Mouse (Mus musculus) megakaryocyte, embryonic 14.5 days (primary cell): Measurements from ENCODE around the gene Arfip2. TPM values are rescaled to one million over a fixed set of nuclear protein-coding genes. Genes with fewer than 3 reads are reported as not detected.
A peak's percentile ranks its signal among the peaks of the same experiment; 100 is the strongest.

Experiments used
- H3K27me3 ChIP-seq: replicated peaks from 2 replicates; pipeline ENCODE3; 2012; ENCODE audit warnings: inconsistent platforms
- H3K36me3 ChIP-seq: replicated peaks from 2 replicates; pipeline ENCODE3; 2012; ENCODE audit warnings: low read length, inconsistent platforms, mixed read lengths
- H3K4me1 ChIP-seq: 2 replicates; pipeline ENCODE4 v1.6.1; 2012; ENCODE audit warnings: inconsistent platforms
- H3K4me3 ChIP-seq: replicated peaks from 2 replicates; pipeline ENCODE3; 2012; ENCODE audit warnings: moderate library complexity, mild to moderate bottlenecking, inconsistent platforms
- H3K9me3 ChIP-seq: 2 replicates; pipeline ENCODE4 v1.6.1; 2012; ENCODE audit warnings: inconsistent platforms
- FLI1 ChIP-seq: IDR thresholded peaks from 2 replicates; pipeline ENCODE4 v1.6.1; 2012; ENCODE audit warnings: low read length, inconsistent platforms, mixed read lengths
- GATA1 ChIP-seq: IDR thresholded peaks from 3 replicates; pipeline ENCODE4 v1.6.1; 2012; ENCODE audit warnings: mixed read lengths, low read length, inconsistent platforms, borderline replicate concordance
- polyA plus RNA-seq: library from polyadenylated mRNA; stranded (reverse); fragments of >175 nt; gene quantifications from 2 replicates; pipeline ENCODE4 v1.2.3, GENCODE M21; 2012; ENCODE audit warnings: low replicate concordance; ENCODE audit not compliant: insufficient read depth

Arfip2 gene
- polyA plus RNA-seq, 1 experiment: 50.9 TPM

DNA sequence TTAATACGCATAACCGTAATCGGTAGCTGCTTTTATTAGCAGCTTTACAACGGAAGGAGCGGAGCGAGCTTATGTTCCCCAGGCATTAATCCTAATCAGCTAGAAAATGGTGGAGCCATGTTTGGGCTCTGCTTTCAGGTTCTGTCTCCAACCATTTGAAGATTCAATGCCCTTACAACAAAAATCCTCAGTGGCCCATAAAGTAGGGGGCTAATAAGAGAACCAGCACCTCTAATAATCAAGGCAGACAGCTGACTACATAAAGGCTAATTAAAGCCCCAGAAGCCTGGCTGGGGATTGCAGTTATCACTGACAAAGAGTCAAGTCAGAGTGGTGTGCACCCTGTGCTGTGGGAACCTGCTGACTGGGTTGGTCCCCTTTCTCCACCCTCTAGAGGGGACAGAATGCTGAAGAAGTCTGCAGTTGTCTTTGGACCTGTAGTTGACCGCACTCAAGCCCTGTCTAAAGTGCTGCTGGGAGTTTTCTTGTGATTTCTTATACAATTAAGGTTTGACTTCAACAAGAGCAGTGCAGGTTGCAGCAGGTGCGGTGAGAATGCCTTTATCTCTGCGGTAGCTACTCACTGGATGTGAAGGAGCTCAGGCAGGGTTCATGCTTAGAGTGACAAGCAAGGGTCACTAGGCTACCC, 5.8 kb downstream of the Arfip2 start:
- Histone ChIP-seq H3K4me3 (peak overlapping the region; percentile 95), H3K36me3 (peaks cover 39% of the 10 kb centered on the region), H3K4me1 (peaks cover 53% of the 10 kb centered on the region), H3K27me3 (peaks cover 16% of the 10 kb centered on the region), H3K9me3 (no peaks in the 10 kb centered on the region)
- TF ChIP-seq GATA1: no peak
- no peak for TF ChIP-seq FLI1

DNA sequence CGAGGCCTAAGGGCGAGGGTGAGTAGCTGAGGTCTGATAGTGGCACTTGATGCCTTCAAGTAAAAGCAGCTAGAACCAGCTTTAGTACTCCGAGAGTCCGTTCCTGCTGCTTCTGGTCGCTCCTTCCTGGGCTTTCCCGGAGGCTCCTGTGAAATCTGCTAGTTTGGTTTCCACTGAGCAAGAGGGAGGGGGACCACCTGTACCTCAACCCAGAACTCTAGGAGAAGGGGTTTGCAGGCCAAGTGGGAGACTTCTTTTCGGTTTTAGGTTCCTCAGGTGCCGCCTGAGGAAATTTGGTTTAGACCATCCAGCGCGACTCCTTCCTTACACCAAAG, 6.4 kb downstream of the Arfip2 start:
- TF ChIP-seq GATA1: no peak
- TF ChIP-seq FLI1: no peak
- H3K4me1 ChIP-seq: peaks cover 53% of the 10 kb centered on the region

DNA sequence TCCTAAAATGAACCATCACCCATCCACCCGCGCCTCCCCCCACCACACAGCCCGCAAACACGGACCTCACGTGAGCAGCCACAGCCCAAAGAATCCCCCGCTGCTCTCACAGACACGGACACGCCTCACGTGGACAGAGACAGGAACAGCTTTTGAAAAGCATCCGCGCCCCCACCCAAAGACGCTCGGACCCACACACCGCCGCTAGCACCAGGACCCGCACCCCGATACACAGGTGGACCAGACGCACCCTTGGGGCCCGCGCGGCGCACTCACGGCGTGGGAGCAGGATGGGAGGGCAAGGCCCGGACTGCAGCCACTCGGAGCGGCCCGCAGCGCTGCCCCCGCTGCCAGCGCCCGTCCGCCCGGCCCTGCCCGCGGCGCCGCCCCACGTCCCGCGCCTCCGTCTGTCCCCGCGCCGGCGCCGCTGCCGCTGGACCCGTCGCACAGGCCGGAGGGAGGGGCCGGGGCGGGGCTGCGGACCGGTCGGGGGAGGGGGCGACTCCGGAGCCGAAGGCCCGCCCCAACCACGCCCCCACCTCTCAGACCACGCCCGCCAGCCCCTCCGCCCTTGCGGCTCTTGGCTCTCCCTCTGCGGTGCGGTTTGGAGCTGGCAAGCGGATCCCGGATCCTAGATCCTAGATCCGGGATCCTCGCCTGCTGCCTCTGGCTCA, 7.0 kb downstream of the Arfip2 start, which contains the start of gene Trim3:
Trim3 (minus strand) TSS at position 445 of the 674 bp plus-strand sequence.
- Histone ChIP-seq H3K36me3 (peaks cover 32% of the 10 kb centered on the region), H3K9me3 (no peaks in the 10 kb centered on the region), H3K4me1 (peaks cover 55% of the 10 kb centered on the region), H3K27me3 (peaks cover 16% of the 10 kb centered on the region), H3K4me3 (peak within 1 kb of the TSS; percentile 95)
- TF ChIP-seq FLI1: no peak
- TF ChIP-seq GATA1: no peak

More for the DNA sequence above, 6.4 kb downstream of the Arfip2 start:
- peaks cover 16% of the 10 kb centered on the region for H3K27me3 ChIP-seq
- no peaks in the 10 kb centered on the region for H3K9me3 ChIP-seq
- peak overlapping the region; percentile 95 for H3K4me3 ChIP-seq
- peaks cover 37% of the 10 kb centered on the region for H3K36me3 ChIP-seq

DNA sequence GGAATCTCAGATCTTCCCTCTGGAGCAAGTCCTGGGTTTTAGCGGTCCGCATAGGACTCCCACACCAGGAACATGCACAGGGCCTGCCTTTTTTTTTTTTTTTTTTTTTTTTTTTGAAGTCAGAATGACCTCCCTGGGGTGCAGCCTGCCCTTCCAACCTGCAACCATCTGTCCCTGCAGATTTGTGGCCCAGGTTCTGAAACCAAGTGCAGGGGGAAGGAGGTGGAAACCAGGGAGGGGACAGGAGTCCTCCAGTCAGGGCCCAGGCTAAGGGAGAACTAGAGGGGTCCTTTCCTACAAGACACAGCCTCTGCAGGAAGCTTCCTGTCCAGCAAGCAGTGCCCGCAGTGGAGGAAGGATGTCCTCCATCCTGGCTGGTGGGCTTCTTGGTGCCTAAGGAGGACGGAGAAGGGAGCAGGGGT, 7.7 kb downstream of the Arfip2 start:
- Histone ChIP-seq H3K9me3 (no peaks in the 10 kb centered on the region), H3K4me3 (peak overlapping the region; percentile 95), H3K36me3 (peaks cover 25% of the 10 kb centered on the region), H3K27me3 (peaks cover 16% of the 10 kb centered on the region), H3K4me1 (peaks cover 59% of the 10 kb centered on the region)
- TF ChIP-seq GATA1 (no peak), FLI1 (no peak)

DNA sequence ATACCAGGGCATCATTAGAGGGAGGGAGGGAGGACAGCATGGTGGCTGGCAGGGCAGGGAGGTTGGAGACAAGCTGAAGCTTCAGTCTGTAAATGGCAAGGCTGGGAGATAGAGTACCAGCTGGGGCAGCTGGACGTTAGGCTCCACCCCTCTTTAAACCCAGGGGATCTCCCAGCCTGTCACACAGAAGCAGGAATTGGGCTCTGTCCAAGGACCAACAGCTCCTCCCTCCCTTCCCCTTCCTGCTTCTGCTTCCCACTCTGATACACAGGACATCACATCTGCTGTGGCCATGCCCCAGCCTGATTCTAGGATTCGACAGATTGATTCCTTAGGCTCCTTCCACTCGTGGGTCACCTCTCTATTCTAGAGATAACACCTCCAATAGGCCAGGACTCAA, 11.6 kb downstream of the Arfip2 start:
- H3K27me3 ChIP-seq: peaks cover 16% of the 10 kb centered on the region
- H3K9me3 ChIP-seq: no peaks in the 10 kb centered on the region
- H3K4me3 ChIP-seq: peak overlapping the region; percentile 48
- H3K36me3 ChIP-seq: peaks cover 16% of the 10 kb centered on the region
- H3K4me1 ChIP-seq: peaks cover 57% of the 10 kb centered on the region
- no peak for TF ChIP-seq GATA1
- no peak for TF ChIP-seq FLI1

DNA sequence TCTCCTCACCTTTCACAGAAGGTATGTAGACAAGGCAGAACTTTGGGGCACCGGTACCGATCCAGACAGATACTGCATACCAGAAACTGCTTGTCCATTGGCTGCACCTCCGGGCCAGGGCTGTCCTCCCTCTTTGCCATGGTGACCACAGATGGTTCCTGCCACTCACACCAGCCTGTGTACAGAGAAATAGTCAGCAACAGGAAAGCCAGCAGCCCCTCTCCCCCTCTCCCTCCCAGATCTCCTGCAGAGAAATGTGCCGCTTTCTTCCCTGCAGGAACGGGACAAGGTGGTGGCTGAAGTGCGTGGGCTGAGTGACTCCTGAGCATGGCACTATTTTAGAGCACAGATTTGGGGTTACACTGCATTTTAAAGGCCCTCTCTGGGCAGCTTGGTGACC, 14.8 kb downstream of the Arfip2 start:
- peaks cover 40% of the 10 kb centered on the region for H3K4me1 ChIP-seq
- H3K36me3 ChIP-seq: peaks cover 36% of the 10 kb centered on the region
- H3K4me3 ChIP-seq: no peak overlapping the region
- TF ChIP-seq GATA1: no peak
- TF ChIP-seq FLI1: no peak
- H3K9me3 ChIP-seq: no peaks in the 10 kb centered on the region
- no peaks in the 10 kb centered on the region for H3K27me3 ChIP-seq

DNA sequence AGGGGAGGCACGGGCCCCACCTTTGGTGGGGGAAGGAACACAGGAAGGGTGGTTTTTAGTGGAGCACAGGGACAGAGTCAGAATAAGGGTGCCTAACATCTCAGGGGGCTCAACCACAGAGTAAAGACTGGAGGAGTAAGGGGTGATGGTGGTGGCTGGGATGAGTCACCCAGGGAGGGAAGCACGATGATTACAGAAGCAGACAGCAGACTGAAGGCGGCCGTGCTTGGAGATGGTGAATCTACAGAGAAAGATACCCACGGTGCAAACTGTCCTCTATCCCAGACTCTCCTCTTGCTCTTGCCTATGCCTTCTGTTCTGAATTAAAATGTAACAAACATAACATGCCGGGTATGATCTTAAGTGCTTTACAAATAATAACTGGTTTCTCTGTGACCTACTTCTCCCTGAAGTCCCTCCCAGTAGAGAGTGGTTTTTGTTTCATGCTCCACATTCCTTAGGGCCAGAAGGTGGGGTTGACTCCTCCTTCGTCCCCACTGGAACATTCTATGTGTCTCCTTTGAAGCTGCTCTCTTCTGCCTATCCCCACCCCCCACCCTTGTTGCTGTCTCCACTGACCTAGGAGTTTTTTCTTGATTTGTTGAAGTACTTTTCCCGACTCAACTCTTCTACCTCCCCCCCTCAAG, 18.4 kb downstream of the Arfip2 start:
- no peaks in the 10 kb centered on the region for H3K27me3 ChIP-seq
- TF ChIP-seq GATA1 (no peak), FLI1 (no peak)
- peaks cover 71% of the 10 kb centered on the region for H3K36me3 ChIP-seq
- no peaks in the 10 kb centered on the region for H3K9me3 ChIP-seq
- H3K4me1 ChIP-seq: peaks cover 4% of the 10 kb centered on the region; the same call in 1 of the 2 replicates
- H3K4me3 ChIP-seq: no peak overlapping the region

DNA sequence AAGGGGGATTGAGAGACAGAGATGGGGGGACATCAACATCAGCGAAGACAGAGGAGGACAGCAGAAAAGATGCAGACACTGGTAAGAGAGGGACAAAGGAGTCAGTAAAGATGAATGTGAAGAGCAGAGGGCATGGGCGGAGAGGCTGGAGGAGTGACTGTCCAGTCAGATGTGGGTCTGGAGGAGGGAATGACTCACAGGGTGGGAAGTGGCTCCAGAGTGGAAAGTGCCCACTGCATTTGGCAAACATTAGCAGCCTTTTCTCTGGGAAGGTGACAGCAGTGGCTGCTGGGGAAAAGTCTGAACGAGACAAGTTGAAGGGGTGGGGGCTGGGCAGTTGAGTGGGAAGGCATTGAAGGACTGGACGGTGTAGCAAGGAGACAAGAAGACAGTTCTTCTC, 19.2 kb downstream of the Arfip2 start:
- H3K36me3 ChIP-seq: peaks cover 78% of the 10 kb centered on the region
- TF ChIP-seq FLI1 (no peak), GATA1 (no peak)
- peaks cover 4% of the 10 kb centered on the region; the same call in 1 of the 2 replicates for H3K4me1 ChIP-seq

DNA sequence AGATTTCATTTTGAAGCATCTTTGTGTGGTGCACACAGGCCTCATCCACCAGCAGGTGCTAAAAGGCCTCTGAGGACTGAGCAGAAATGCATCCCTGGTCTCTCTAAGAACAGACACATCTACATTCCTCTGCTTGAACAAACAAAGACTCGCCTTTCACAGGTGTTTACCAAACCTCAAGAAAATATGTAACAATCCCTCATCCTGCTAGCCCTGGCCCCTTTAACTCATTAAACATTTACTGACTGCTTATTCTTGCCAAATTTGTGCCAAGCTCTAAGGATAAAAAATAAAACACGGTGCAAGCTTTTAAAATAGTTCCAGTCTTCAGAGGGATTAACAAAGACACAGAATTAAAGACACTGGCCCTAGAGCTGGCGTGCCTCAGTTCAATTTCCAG, 20.5 kb downstream of the Arfip2 start:
- Histone ChIP-seq H3K9me3 (no peaks in the 10 kb centered on the region), H3K36me3 (peaks cover 86% of the 10 kb centered on the region), H3K4me3 (no peak overlapping the region), H3K4me1 (peaks cover 4% of the 10 kb centered on the region), H3K27me3 (no peaks in the 10 kb centered on the region)
- TF ChIP-seq FLI1 (no peak), GATA1 (no peak)

More for the DNA sequence above, 19.2 kb downstream of the Arfip2 start:
- H3K9me3 ChIP-seq: no peaks in the 10 kb centered on the region
- H3K27me3 ChIP-seq: no peaks in the 10 kb centered on the region
- no peak overlapping the region for H3K4me3 ChIP-seq

DNA sequence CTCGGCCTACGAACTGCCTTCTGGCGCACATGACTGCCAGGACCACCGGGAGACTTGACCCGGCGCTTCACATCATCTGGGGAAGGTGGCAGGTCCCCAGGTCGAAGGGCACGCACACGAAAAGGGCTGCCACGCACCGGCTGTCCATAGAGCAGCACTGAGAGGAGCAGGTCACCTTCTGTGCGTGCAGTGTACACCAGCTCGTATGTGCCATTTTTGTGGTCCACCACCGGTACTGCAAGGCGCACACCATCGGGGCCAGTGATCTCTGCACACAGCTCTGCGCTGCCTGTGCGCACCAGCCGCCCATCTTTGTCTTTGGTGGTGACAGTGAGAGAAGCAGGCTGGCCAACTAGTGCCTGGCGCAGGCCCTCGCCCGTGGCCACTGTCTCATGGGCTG, 22.4 kb downstream of the Arfip2 start:
- Histone ChIP-seq H3K4me1 (peaks cover 4% of the 10 kb centered on the region), H3K9me3 (no peaks in the 10 kb centered on the region), H3K4me3 (peak overlapping the region; percentile 3), H3K27me3 (no peaks in the 10 kb centered on the region), H3K36me3 (peaks cover 91% of the 10 kb centered on the region)
- TF ChIP-seq FLI1 (no peak), GATA1 (no peak)
